Mouse (Mus musculus) lung, adult 2 months (tissue): ENCODE measurements around the gene Olfr1239. TPM values are rescaled to one million over a fixed set of nuclear protein-coding genes. Genes with fewer than 3 reads are reported as not detected.

Source experiments
- DNase-seq: peaks from one replicate; pipeline ENCODE4 v3.0.0; 2022
- H3K4me1 ChIP-seq: fragments of 200-500 bp; 2 replicates; pipeline ENCODE4 v1.6.1; 2011; ENCODE audit warnings: low read length; ENCODE audit not compliant: control insufficient read depth, insufficient read depth
- H3K4me3 ChIP-seq: fragments of 200-500 bp; replicated peaks from 2 replicates; pipeline ENCODE3; 2011; ENCODE audit warnings: low read depth, mild to moderate bottlenecking, control low read depth, low read length; ENCODE audit errors: extremely low read depth
- CTCF ChIP-seq: fragments of 200-500 bp; IDR thresholded peaks from 2 replicates; pipeline ENCODE4 v1.5.1; 2011; ENCODE audit warnings: mild to moderate bottlenecking, low read length, control low read depth; ENCODE audit not compliant: insufficient read depth
- POLR2A ChIP-seq: fragments of 200-500 bp; IDR thresholded peaks from 2 replicates; pipeline ENCODE4 v1.6.1; 2011; ENCODE audit warnings: low read depth, mild to moderate bottlenecking, control low read depth, low read length, borderline replicate concordance; ENCODE audit errors: extremely low read depth
- WGBS: fragments of 180-500 bp; shearing (Covaris S2); methylation state at CpG from one replicate; pipeline ENCODE4 v1.1.7; 2018; 5-methylcytosine and 5-hydroxymethylcytosine counted together
- polyA plus RNA-seq: library from polyadenylated mRNA; depleted of rRNA; stranded (reverse); fragments of >200 nt; gene quantifications from 2 replicates; pipeline ENCODE4 v1.2.3, GENCODE M21; 2012; rRNA removed

The Olfr1239 gene
- not detected in 2 replicates for polyA plus RNA-seq

DNA sequence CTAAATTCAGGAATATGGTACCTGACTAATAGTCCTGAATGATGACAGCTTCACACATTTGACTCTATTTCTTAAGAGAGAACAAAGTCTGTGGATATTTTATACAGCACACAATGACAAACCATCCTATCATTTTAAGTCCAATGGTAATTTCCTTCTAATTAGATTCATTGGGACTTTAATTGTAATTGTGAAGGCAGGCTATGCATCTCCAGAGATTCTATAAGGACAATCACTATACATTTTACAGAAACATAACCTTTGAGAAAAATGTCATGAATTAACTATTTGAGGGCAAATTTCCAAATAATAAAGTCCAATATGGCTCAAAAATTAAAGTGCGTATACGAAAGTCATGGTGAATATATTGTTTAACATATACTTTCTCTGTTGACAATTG, at the start of gene Olfr1239:
TSS of gene Olfr1239 (minus strand) at position 101 of the 400 bp plus-strand sequence.
- no peak for DNase-seq
- Histone ChIP-seq H3K4me1 (no peaks in the 10 kb centered on the region), H3K4me3 (no peak within 1 kb of the TSS)
- 88% methylated on average over 2 of the region's 2 CpGs for WGBS
- TF ChIP-seq CTCF, result no peak
- TF ChIP-seq POLR2A, result no peak

DNA sequence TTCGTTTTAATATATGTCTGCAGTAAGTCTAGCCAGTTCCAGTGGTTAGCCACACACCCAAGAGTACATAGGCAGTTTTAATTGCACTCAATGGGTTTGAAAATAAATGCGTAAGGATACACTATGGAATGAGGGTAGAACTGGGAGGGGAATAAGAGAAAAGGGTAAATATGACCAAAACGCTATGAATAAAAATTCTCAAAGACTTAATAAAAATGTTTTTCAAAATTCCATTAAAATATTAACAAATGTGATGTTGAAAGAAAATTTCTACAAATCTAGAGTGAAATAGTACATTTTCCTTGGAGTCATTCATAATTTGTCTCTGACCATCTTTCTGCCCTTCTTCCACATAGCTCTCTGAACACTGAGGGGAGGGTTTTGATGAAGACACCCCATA, 22.7 kb upstream of the Olfr1239 start, which contains the start of gene Olfr1240:
TSS of gene Olfr1240 (minus strand) at position 101 of the 400 bp plus-strand sequence.
- TF ChIP-seq CTCF (no peak), POLR2A (no peak)
- DNase-seq, result no peak
- 74% methylated on average over 3 of the region's 3 CpGs for WGBS
- H3K4me1 ChIP-seq, result no peaks in the 10 kb centered on the region
- no peak within 1 kb of the TSS for H3K4me3 ChIP-seq

DNA sequence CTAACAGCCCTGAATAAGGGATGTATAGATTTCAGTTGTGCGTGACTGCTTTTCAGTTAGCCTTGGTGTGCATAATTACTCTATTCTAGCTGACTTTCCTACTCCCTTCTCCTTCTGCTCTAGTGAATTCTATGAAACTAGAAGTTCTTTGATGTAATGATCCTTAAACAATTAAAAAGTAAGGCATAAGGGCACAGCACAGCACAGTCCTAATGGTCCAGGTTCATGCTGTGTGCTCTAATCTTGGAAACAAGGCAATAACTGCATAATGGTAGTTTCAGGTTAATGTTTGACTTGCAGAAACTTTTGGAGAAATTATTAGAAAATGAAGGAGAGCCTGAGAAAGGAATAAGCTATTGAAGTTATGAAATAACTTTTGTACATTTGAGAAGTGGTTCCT, 5.7 kb downstream of the Olfr1239 start:
- WGBS, result 93% methylated on average over 1 of the region's 1 CpGs
- TF ChIP-seq POLR2A (no peak), CTCF (no peak)
- Histone ChIP-seq H3K4me1 (no peaks in the 10 kb centered on the region), H3K4me3 (no peak overlapping the region)
- no peak for DNase-seq

DNA sequence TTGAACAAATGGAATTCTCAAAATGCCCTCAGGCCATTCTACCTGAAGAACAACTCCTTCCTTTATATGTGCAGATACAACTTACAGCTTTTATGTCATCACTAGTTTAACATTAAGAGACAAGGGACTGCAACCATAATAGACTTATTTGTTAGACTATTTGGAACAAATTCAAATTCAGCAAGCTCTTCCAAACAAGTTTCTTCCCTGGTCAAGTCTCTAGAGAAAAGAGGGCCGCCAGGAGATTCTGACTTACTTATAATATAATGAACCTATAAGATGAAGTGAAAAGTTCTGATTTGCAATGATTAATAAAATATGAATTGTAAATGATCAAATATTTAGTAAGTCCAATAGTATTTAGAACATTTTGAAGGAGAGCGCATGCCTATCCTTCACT, 10.6 kb downstream of the Olfr1239 start, which contains the start of gene Olfr1238:
TSS of gene Olfr1238 (minus strand) at position 101 of the 400 bp plus-strand sequence.
- no peak for DNase-seq
- 94% methylated on average over 2 of the region's 2 CpGs for WGBS
- no peaks in the 10 kb centered on the region for H3K4me1 ChIP-seq
- no peak within 1 kb of the TSS for H3K4me3 ChIP-seq
- TF ChIP-seq POLR2A (no peak), CTCF (no peak)

DNA sequence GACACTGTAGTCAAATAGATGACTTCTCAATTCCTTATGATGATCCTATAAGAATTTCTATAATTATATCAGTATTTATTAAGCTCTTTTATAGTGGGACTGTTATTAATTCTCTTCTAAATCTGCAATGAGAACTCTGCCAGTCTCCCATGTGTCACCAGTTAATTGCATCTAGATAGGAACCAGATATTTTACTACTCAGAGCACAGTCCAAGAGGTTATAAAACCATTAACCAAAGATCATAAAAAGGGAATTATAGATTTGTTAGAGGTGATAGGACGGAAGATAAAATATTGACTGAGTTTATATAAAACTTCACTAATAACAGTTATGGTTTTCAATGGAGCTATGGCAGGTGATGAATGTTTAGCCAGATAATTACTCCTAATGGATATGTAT, 19.3 kb downstream of the Olfr1239 start:
- Histone ChIP-seq H3K4me3 (no peak overlapping the region), H3K4me1 (no peaks in the 10 kb centered on the region)
- 77% methylated on average over 1 of the region's 1 CpGs for WGBS
- no peak for DNase-seq
- TF ChIP-seq POLR2A, result no peak
- no peak for TF ChIP-seq CTCF

Other genes with a start within 250 kb of the Olfr1239 start
- not detected in 2 replicates for gene Olfr1225, start 245.7 kb downstream of the Olfr1239 start, polyA plus RNA-seq
- gene Olfr1226, start 220.4 kb downstream of the Olfr1239 start, polyA plus RNA-seq, result not detected in 2 replicates
- gene Olfr1228, start 166.3 kb downstream of the Olfr1239 start, polyA plus RNA-seq, result not detected in 2 replicates
- gene Olfr1229, start 132.4 kb downstream of the Olfr1239 start, polyA plus RNA-seq, result not detected in 2 replicates
- not detected in 2 replicates for gene Olfr1230, start 123.1 kb downstream of the Olfr1239 start, polyA plus RNA-seq
- gene Olfr1231, start 113.3 kb downstream of the Olfr1239 start, polyA plus RNA-seq, result not detected in 2 replicates
- gene Olfr1232, start 90.7 kb downstream of the Olfr1239 start, polyA plus RNA-seq, result not detected in 2 replicates
- gene Olfr1233, start 78.0 kb downstream of the Olfr1239 start, polyA plus RNA-seq, result not detected in 2 replicates
- gene Olfr1234, start 55.5 kb downstream of the Olfr1239 start, polyA plus RNA-seq, result not detected in 2 replicates
- gene Olfr1238, start 10.7 kb downstream of the Olfr1239 start, polyA plus RNA-seq, result not detected in 2 replicates
- gene Olfr1240, start 22.6 kb upstream of the Olfr1239 start, polyA plus RNA-seq, result not detected in 2 replicates
- gene Olfr1241, start 66.7 kb upstream of the Olfr1239 start, polyA plus RNA-seq, result not detected in 2 replicates
- not detected in 2 replicates for gene Olfr1242, start 77.9 kb upstream of the Olfr1239 start, polyA plus RNA-seq
- not detected in 2 replicates for gene Olfr1243, start 111.1 kb upstream of the Olfr1239 start, polyA plus RNA-seq
- not detected in 2 replicates for gene Olfr1245, start 158.0 kb upstream of the Olfr1239 start, polyA plus RNA-seq
- not detected in 2 replicates for gene Olfr1246, start 172.8 kb upstream of the Olfr1239 start, polyA plus RNA-seq
- gene Olfr1247, start 193.7 kb upstream of the Olfr1239 start, polyA plus RNA-seq, result not detected in 2 replicates
- not detected in 2 replicates for gene Olfr1248, start 197.8 kb upstream of the Olfr1239 start, polyA plus RNA-seq
- not detected in 2 replicates for gene Olfr1249, start 214.6 kb upstream of the Olfr1239 start, polyA plus RNA-seq
- gene Olfr1250, start 241.1 kb upstream of the Olfr1239 start, polyA plus RNA-seq, result not detected in 2 replicates